In genomic region chr17:33908331-33909076, GRCm38 (mm10) we compare ENCODE assay signal across 8 mouse cellular contexts. TPM values are rescaled to one million over a fixed set of nuclear protein-coding genes. Genes with fewer than 3 reads are reported as not detected.
DNase-seq lines count a peak whose midpoint lies in the region; ATAC-seq lines count a peak whose summit lies in the region.

No protein-coding gene starts in this region.

- peak overlapping the region; percentile 97 for H3K4me2 ChIP-seq in embryonic facial prominence, embryonic 13.5 days

- ATAC-seq in embryonic facial prominence, embryonic 13.5 days (ENCODE audit: insufficient number of reproducible peaks, insufficient read depth, low FRiP score, low TSS enrichment, low read depth), result peak; percentile 27

- H3K79me2 ChIP-seq in macrophage (ENCODE audit: inconsistent target), result peaks cover 53% of the 10 kb centered on the region

- H3K4me3 ChIP-seq in embryonic facial prominence, embryonic 13.5 days, result peak overlapping the region; percentile 95
- peak overlapping the region; percentile 70 for H3K4me3 ChIP-seq in macrophage (ENCODE audit: inconsistent target)

- intact Hi-C loops in heart, postnatal 36 days (cut with DNase I), result no loop called here
- intact Hi-C loops in left cerebral cortex, postnatal 10 days (cut with DNase I), result no loop called here

- peak overlapping the region; percentile 91 for H3K27ac ChIP-seq in embryonic facial prominence, embryonic 13.5 days
- peak overlapping the region; percentile 51 for H3K27ac ChIP-seq in macrophage

- no peaks in the 10 kb centered on the region for H3K27me3 ChIP-seq in embryonic facial prominence, embryonic 13.5 days

- H3K4me1 ChIP-seq in embryonic facial prominence, embryonic 13.5 days, result peaks cover 31% of the 10 kb centered on the region

- peak overlapping the region; percentile 81 for H3K9ac ChIP-seq in embryonic facial prominence, embryonic 13.5 days

- H3K9me3 ChIP-seq in embryonic facial prominence, embryonic 13.5 days, result no peaks in the 10 kb centered on the region

- peak; percentile 45 for DNase-seq in embryo, embryonic 10.5 days (ENCODE audit: low spot score)
- no peak for DNase-seq in embryo, embryonic 10 days (ENCODE audit: low spot score)
- DNase-seq in R1 (ENCODE audit: low read depth, low spot score), result peak; percentile 75
- DNase-seq in heart, postnatal 36 days, result peak; percentile 34 to 41
- peak; percentile 56 to 86 for DNase-seq in left cerebral cortex, postnatal 10 days (ENCODE audit: extremely low spot score in 1 of 2, low spot score in 2 of 2)
- DNase-seq in spleen, postnatal 4 days (ENCODE audit: low spot score in 2 of 2), result peak; percentile 56 to 83

- peaks cover 26% of the 10 kb centered on the region for H3K36me3 ChIP-seq in embryonic facial prominence, embryonic 13.5 days
- H3K36me3 ChIP-seq in macrophage (ENCODE audit: inconsistent target), result peaks cover 23% of the 10 kb centered on the region; the same call in 1 of the 2 replicates

- under 1% methylated on average over 43 of the region's 44 CpGs for WGBS in embryonic facial prominence, embryonic 13.5 days
- under 1% methylated on average over 42 of the region's 44 CpGs for WGBS in macrophage (ENCODE audit: missing documents)

RNA-seq across cellular contexts. Expression of gene Daxx, which starts 0.7 kb away (rescaled TPM):
- polyA plus RNA-seq in embryonic facial prominence, embryonic 13.5 days (2015; fragmentation: Nextera tagmentation; extraction: Ambion mirVana), result 57.7 and 58.9 TPM in 2 replicates
- 10 to 100 TPM; 15.7 to 18.0 TPM for total RNA-seq in heart, postnatal 36 days (2021)
- 10 to 100 TPM; 26.5 to 28.1 TPM for total RNA-seq in left cerebral cortex, postnatal 10 days (2021)
- total RNA-seq in macrophage (2018; cell fraction: chromatin; rRNA removed), result 100 to 1,000 TPM in 16 of 26 experiments, 10 to 100 TPM in 10; 45.5 to 715 (median 283) TPM
- total RNA-seq in macrophage (2018; cell fraction: cytosol; rRNA removed), result 100 to 1,000 TPM in 14 of 26 experiments, 10 to 100 TPM in 12; 42.9 to 264 (median 138) TPM
- total RNA-seq in macrophage (2018; cell fraction: nucleus; rRNA removed), result 100 to 1,000 TPM in 20 of 26 experiments, 10 to 100 TPM in 6; 62.8 to 925 (median 335) TPM
- 32.1 to 95.9 TPM (median 50.6 TPM) in 3 replicates for polyA plus RNA-seq in macrophage (2018)

RNA-seq across cellular contexts. Expression of gene Platr17, which starts 3.6 kb away (rescaled TPM):
- polyA plus RNA-seq in embryonic facial prominence, embryonic 13.5 days (2015; fragmentation: Nextera tagmentation; extraction: Ambion mirVana), result 0.27 TPM in 1 of 2 replicates, not detected in the other
- not detected for total RNA-seq in heart, postnatal 36 days (2021)
- total RNA-seq in left cerebral cortex, postnatal 10 days (2021), result 1 to 10 TPM; 1.2 TPM
- total RNA-seq in macrophage (2018; cell fraction: chromatin; rRNA removed), result not detected
- total RNA-seq in macrophage (2018; cell fraction: cytosol; rRNA removed), result 1 to 10 TPM in 12 of 26 experiments, under 1 TPM in 13, not detected in 1; 0.54 to 1.8 (median 0.88) TPM
- 1 to 10 TPM in 5 of 26 experiments, under 1 TPM in 2, not detected in 19; 0.68 to 1.9 (median 1.1) TPM for total RNA-seq in macrophage (2018; cell fraction: nucleus; rRNA removed)
- 1.8 TPM in 1 of 3 replicates, not detected in the others for polyA plus RNA-seq in macrophage (2018)

RNA-seq across cellular contexts. Expression of gene Tapbp, which starts 7.2 kb away (rescaled TPM):
- polyA plus RNA-seq in embryonic facial prominence, embryonic 13.5 days (2015; fragmentation: Nextera tagmentation; extraction: Ambion mirVana), result 26.6 and 31.9 TPM in 2 replicates
- 100 to 1,000 TPM; 103 to 112 TPM for total RNA-seq in heart, postnatal 36 days (2021)
- 10 to 100 TPM; 33.0 to 34.7 TPM for total RNA-seq in left cerebral cortex, postnatal 10 days (2021)
- 1,000 to 10,000 TPM in 1 of 26 experiments, 100 to 1,000 TPM in 25; 113 to 1,389 (median 406) TPM for total RNA-seq in macrophage (2018; cell fraction: chromatin; rRNA removed)
- 1,000 to 10,000 TPM in 11 of 26 experiments, 100 to 1,000 TPM in 15; 321 to 1,516 (median 723) TPM for total RNA-seq in macrophage (2018; cell fraction: cytosol; rRNA removed)
- total RNA-seq in macrophage (2018; cell fraction: nucleus; rRNA removed), result 1,000 to 10,000 TPM in 17 of 26 experiments, 100 to 1,000 TPM in 9; 461 to 2,733 (median 1,524) TPM
- 235 to 575 TPM (median 237 TPM) in 3 replicates for polyA plus RNA-seq in macrophage (2018)

RNA-seq across cellular contexts. Expression of gene Zbtb22, which starts 7.2 kb away (rescaled TPM):
- polyA plus RNA-seq in embryonic facial prominence, embryonic 13.5 days (2015; fragmentation: Nextera tagmentation; extraction: Ambion mirVana), result 15.4 and 17.6 TPM in 2 replicates
- 10 to 100 TPM; 20.1 to 20.6 TPM for total RNA-seq in heart, postnatal 36 days (2021)
- total RNA-seq in left cerebral cortex, postnatal 10 days (2021), result 10 to 100 TPM; 35.0 to 35.8 TPM
- 10 to 100 TPM; 19.6 to 48.0 (median 32.3) TPM for total RNA-seq in macrophage (2018; cell fraction: chromatin; rRNA removed)
- total RNA-seq in macrophage (2018; cell fraction: cytosol; rRNA removed), result 10 to 100 TPM; 20.3 to 33.9 (median 27.8) TPM
- 10 to 100 TPM; 23.9 to 53.5 (median 40.4) TPM for total RNA-seq in macrophage (2018; cell fraction: nucleus; rRNA removed)
- polyA plus RNA-seq in macrophage (2018), result 18.2 to 24.0 TPM (median 21.3 TPM) in 3 replicates

RNA-seq across cellular contexts. Expression of gene Kifc1, which starts 18.0 kb away (rescaled TPM):
- 7.2 and 7.3 TPM in 2 replicates for polyA plus RNA-seq in embryonic facial prominence, embryonic 13.5 days (2015; fragmentation: Nextera tagmentation; extraction: Ambion mirVana)
- total RNA-seq in heart, postnatal 36 days (2021), result 1 to 10 TPM in 1 of 2 experiments, under 1 TPM in 1; 0.87 to 1.5 TPM
- 1 to 10 TPM; 3.9 to 7.1 TPM for total RNA-seq in left cerebral cortex, postnatal 10 days (2021)
- total RNA-seq in macrophage (2018; cell fraction: chromatin; rRNA removed), result 10 to 100 TPM in 3 of 26 experiments, 1 to 10 TPM in 21, under 1 TPM in 2; 0.48 to 22.5 (median 3.1) TPM
- 1 to 10 TPM in 24 of 26 experiments, under 1 TPM in 2; 0.88 to 4.9 (median 2.3) TPM for total RNA-seq in macrophage (2018; cell fraction: cytosol; rRNA removed)
- total RNA-seq in macrophage (2018; cell fraction: nucleus; rRNA removed), result 10 to 100 TPM in 1 of 26 experiments, 1 to 10 TPM in 24, under 1 TPM in 1; 0.86 to 15.9 (median 2.5) TPM
- 1.3 to 6.1 TPM (median 2.3 TPM) in 3 replicates for polyA plus RNA-seq in macrophage (2018)
